Mouse (Mus musculus): Measurements from ENCODE around the gene Rbfox2. TPM values are rescaled to one million over a fixed set of nuclear protein-coding genes. Genes with fewer than 3 reads are reported as not detected.

Rbfox2 gene
- total and polyA plus RNA-seq, 3 experiments, result 2.1 to 6.5 (median 2.3) TPM

- Histone ChIP-seq H3K36me3 (replicated peaks) (no peaks in the 10 kb centered on the region), H3K27me3 (ENCODE audit: insufficient read depth, low read length) (no peaks in the 10 kb centered on the region; the same call in 1 of the 2 replicates), H3K9me3 (replicated peaks) (no peaks in the 10 kb centered on the region), H3K4me3 (ENCODE audit: low read depth, low read length) (no peak overlapping the region), H3K4me1 (ENCODE audit: insufficient read depth, low read depth, low read length) (no peaks in the 10 kb centered on the region)
- no peak for DNase-seq (ENCODE audit: low spot score)
- ATAC-seq (ENCODE audit: extremely low read depth, insufficient number of reproducible peaks, low FRiP score, poor library complexity, severe bottlenecking), result no peak
- TF ChIP-seq GATA2 (IDR thresholded peaks at IDR 0.05; ENCODE audit: borderline replicate concordance, low read depth, low read length) (no peak), POLR2AphosphoS5 (IDR thresholded peaks at IDR 0.05; ENCODE audit: insufficient replicate concordance, low read depth, low read length) (no peak), GATA1 (IDR thresholded peaks at IDR 0.05; ENCODE audit: borderline replicate concordance, low read length) (no peak), TAL1 (conservative IDR thresholded peaks at IDR 0.05; ENCODE audit: low read depth, low read length) (no peak)
These were observed 196.4 kb downstream of the Rbfox2 start for GRCm38 (mm10) chr15:77110452-77110851.

GRCm38 (mm10) chr15:77107169-77107908 lies 199.5 kb downstream of the Rbfox2 start:
- Histone ChIP-seq H3K4me3 (ENCODE audit: low read depth, low read length) (no peak overlapping the region), H3K36me3 (replicated peaks) (no peaks in the 10 kb centered on the region), H3K27me3 (ENCODE audit: insufficient read depth, low read length) (no peaks in the 10 kb centered on the region; the same call in 1 of the 2 replicates), H3K9me3 (replicated peaks) (no peaks in the 10 kb centered on the region), H3K4me1 (ENCODE audit: insufficient read depth, low read depth, low read length) (no peaks in the 10 kb centered on the region)
- no peak for ATAC-seq (ENCODE audit: extremely low read depth, insufficient number of reproducible peaks, low FRiP score, poor library complexity, severe bottlenecking)
- TF ChIP-seq CTCF (IDR thresholded peaks at IDR 0.05; ENCODE audit: low read depth, low read length) (no peak), GATA2 (IDR thresholded peaks at IDR 0.05; ENCODE audit: borderline replicate concordance, low read depth, low read length) (no peak), POLR2AphosphoS5 (IDR thresholded peaks at IDR 0.05; ENCODE audit: insufficient replicate concordance, low read depth, low read length) (no peak), GATA1 (IDR thresholded peaks at IDR 0.05; ENCODE audit: borderline replicate concordance, low read length) (no peak), TAL1 (conservative IDR thresholded peaks at IDR 0.05; ENCODE audit: low read depth, low read length) (no peak)
- no peak for DNase-seq (ENCODE audit: low spot score)

- TF ChIP-seq TAL1 (conservative IDR thresholded peaks at IDR 0.05; ENCODE audit: low read depth, low read length), result no peak
- TF ChIP-seq CTCF (IDR thresholded peaks at IDR 0.05; ENCODE audit: low read depth, low read length), result no peak
- TF ChIP-seq POLR2AphosphoS5 (IDR thresholded peaks at IDR 0.05; ENCODE audit: insufficient replicate concordance, low read depth, low read length), result no peak
- no peak for TF ChIP-seq GATA2 (IDR thresholded peaks at IDR 0.05; ENCODE audit: borderline replicate concordance, low read depth, low read length)
- no peak for TF ChIP-seq GATA1 (IDR thresholded peaks at IDR 0.05; ENCODE audit: borderline replicate concordance, low read length)
- H3K36me3 ChIP-seq (replicated peaks), result no peaks in the 10 kb centered on the region
- H3K9me3 ChIP-seq (replicated peaks), result no peaks in the 10 kb centered on the region
- no peaks in the 10 kb centered on the region for H3K27me3 ChIP-seq (ENCODE audit: insufficient read depth, low read length)
- H3K4me3 ChIP-seq (ENCODE audit: low read depth, low read length), result no peak overlapping the region
- ATAC-seq (ENCODE audit: extremely low read depth, insufficient number of reproducible peaks, low FRiP score, poor library complexity, severe bottlenecking) (no peak), DNase-seq (ENCODE audit: low spot score) (no peak)
- no peaks in the 10 kb centered on the region for H3K4me1 ChIP-seq (ENCODE audit: insufficient read depth, low read depth, low read length)
These were observed 201.5 kb downstream of the Rbfox2 start for GRCm38 (mm10) chr15:77105273-77105672.

- Histone ChIP-seq H3K4me3 (ENCODE audit: low read depth, low read length) (no peak overlapping the region), H3K4me1 (ENCODE audit: insufficient read depth, low read depth, low read length) (no peaks in the 10 kb centered on the region), H3K36me3 (replicated peaks) (no peaks in the 10 kb centered on the region), H3K9me3 (replicated peaks) (no peaks in the 10 kb centered on the region), H3K27me3 (ENCODE audit: insufficient read depth, low read length) (no peaks in the 10 kb centered on the region)
- ATAC-seq (ENCODE audit: extremely low read depth, insufficient number of reproducible peaks, low FRiP score, poor library complexity, severe bottlenecking) (no peak), DNase-seq (ENCODE audit: low spot score) (no peak)
- TF ChIP-seq CTCF (IDR thresholded peaks at IDR 0.05; ENCODE audit: low read depth, low read length), result no peak
- no peak for TF ChIP-seq GATA2 (IDR thresholded peaks at IDR 0.05; ENCODE audit: borderline replicate concordance, low read depth, low read length)
- no peak for TF ChIP-seq GATA1 (IDR thresholded peaks at IDR 0.05; ENCODE audit: borderline replicate concordance, low read length)
- no peak for TF ChIP-seq POLR2AphosphoS5 (IDR thresholded peaks at IDR 0.05; ENCODE audit: insufficient replicate concordance, low read depth, low read length)
- no peak for TF ChIP-seq TAL1 (conservative IDR thresholded peaks at IDR 0.05; ENCODE audit: low read depth, low read length)
These were observed 202.2 kb downstream of the Rbfox2 start for GRCm38 (mm10) chr15:77104349-77105158.

- no peak for DNase-seq (ENCODE audit: low spot score)
- H3K27me3 ChIP-seq (ENCODE audit: insufficient read depth, low read length), result no peaks in the 10 kb centered on the region
These were observed 204.1 kb downstream of the Rbfox2 start for GRCm38 (mm10) chr15:77102685-77103084.

GRCm38 (mm10) chr15:77099756-77100155 lies 207.0 kb downstream of the Rbfox2 start:
- Histone ChIP-seq H3K4me1 (ENCODE audit: insufficient read depth, low read depth, low read length) (no peaks in the 10 kb centered on the region), H3K36me3 (replicated peaks) (no peaks in the 10 kb centered on the region), H3K27me3 (ENCODE audit: insufficient read depth, low read length) (no peaks in the 10 kb centered on the region; the same call in 1 of the 2 replicates), H3K4me3 (ENCODE audit: low read depth, low read length) (no peak overlapping the region), H3K9me3 (replicated peaks) (no peaks in the 10 kb centered on the region)
- TF ChIP-seq CTCF (IDR thresholded peaks at IDR 0.05; ENCODE audit: low read depth, low read length), result no peak
- TF ChIP-seq TAL1 (conservative IDR thresholded peaks at IDR 0.05; ENCODE audit: low read depth, low read length), result no peak
- no peak for TF ChIP-seq POLR2AphosphoS5 (IDR thresholded peaks at IDR 0.05; ENCODE audit: insufficient replicate concordance, low read depth, low read length)
- no peak for TF ChIP-seq GATA1 (IDR thresholded peaks at IDR 0.05; ENCODE audit: borderline replicate concordance, low read length)
- no peak for TF ChIP-seq GATA2 (IDR thresholded peaks at IDR 0.05; ENCODE audit: borderline replicate concordance, low read depth, low read length)
- DNase-seq (ENCODE audit: low spot score) (no peak), ATAC-seq (ENCODE audit: extremely low read depth, insufficient number of reproducible peaks, low FRiP score, poor library complexity, severe bottlenecking) (no peak)

More at GRCm38 (mm10) chr15:77102685-77103084, 204.1 kb downstream of the Rbfox2 start:
- TF ChIP-seq TAL1 (conservative IDR thresholded peaks at IDR 0.05; ENCODE audit: low read depth, low read length) (no peak), GATA1 (IDR thresholded peaks at IDR 0.05; ENCODE audit: borderline replicate concordance, low read length) (no peak), CTCF (IDR thresholded peaks at IDR 0.05; ENCODE audit: low read depth, low read length) (no peak), POLR2AphosphoS5 (IDR thresholded peaks at IDR 0.05; ENCODE audit: insufficient replicate concordance, low read depth, low read length) (no peak), GATA2 (IDR thresholded peaks at IDR 0.05; ENCODE audit: borderline replicate concordance, low read depth, low read length) (no peak)
- Histone ChIP-seq H3K4me1 (ENCODE audit: insufficient read depth, low read depth, low read length) (no peaks in the 10 kb centered on the region), H3K4me3 (ENCODE audit: low read depth, low read length) (no peak overlapping the region), H3K36me3 (replicated peaks) (no peaks in the 10 kb centered on the region), H3K9me3 (replicated peaks) (no peaks in the 10 kb centered on the region)
- ATAC-seq (ENCODE audit: extremely low read depth, insufficient number of reproducible peaks, low FRiP score, poor library complexity, severe bottlenecking), result no peak

Data from G1E (cell line).